Mouse (Mus musculus) stomach, embryonic 16.5 days (tissue): ENCODE data around the gene Rgl3. TPM values are rescaled to one million over a fixed set of nuclear protein-coding genes. Genes with fewer than 3 reads are reported as not detected.

Experiments used
- ATAC-seq: fragments of 200-750 bp; cut with Nextera tagmentation; 2 replicates; pipeline ENCODE4 v1.8.0; 2017; ENCODE audit warnings: moderate number of reproducible peaks, moderate TSS enrichment; ENCODE audit not compliant: insufficient read depth, low FRiP score
- H3K27ac ChIP-seq: fragments of 300-500 bp; sonication (generic); 2 replicates; pipeline ENCODE4 v1.5.1; 2014; ENCODE audit warnings: low read length
- H3K27me3 ChIP-seq: fragments of 300-500 bp; sonication (generic); 2 replicates; pipeline ENCODE4 v1.6.1; 2014; ENCODE audit warnings: low read length, control low read depth, mixed read lengths; ENCODE audit not compliant: control insufficient read depth, insufficient read depth
- H3K36me3 ChIP-seq: fragments of 300-500 bp; sonication (generic); 2 replicates; pipeline ENCODE4 v1.6.1; 2014; ENCODE audit warnings: low read length; ENCODE audit not compliant: control insufficient read depth, insufficient read depth
- H3K4me1 ChIP-seq: fragments of 300-500 bp; sonication (generic); 2 replicates; pipeline ENCODE4 v1.6.1; 2014; ENCODE audit warnings: low read length, control low read depth, mixed read lengths; ENCODE audit not compliant: control insufficient read depth, insufficient read depth
- H3K4me2 ChIP-seq: fragments of 300-500 bp; sonication (generic); 2 replicates; pipeline ENCODE4 v1.6.1; 2014; ENCODE audit warnings: low read depth, low read length, mixed read lengths
- H3K4me3 ChIP-seq: fragments of 300-500 bp; sonication (generic); replicated peaks from 2 replicates; pipeline ENCODE4 v1.5.1; 2014; ENCODE audit warnings: mild to moderate bottlenecking, low read length
- H3K9ac ChIP-seq: fragments of 300-500 bp; sonication (generic); 2 replicates; pipeline ENCODE4 v1.6.1; 2014; ENCODE audit warnings: low read length
- H3K9me3 ChIP-seq: fragments of 300-500 bp; sonication (generic); replicated peaks from 2 replicates; pipeline ENCODE4 v1.6.1; 2016; ENCODE audit warnings: low read length, control low read depth; ENCODE audit not compliant: control insufficient read depth
- WGBS: fragments of 180-500 bp; shearing (Covaris S2); extraction: QIAGEN DNeasy Blood & Tissue Kit; methylation state at CpG from one replicate; pipeline ENCODE4 v1.1.7; 2014; 5-methylcytosine and 5-hydroxymethylcytosine counted together
- polyA plus RNA-seq: library from polyadenylated mRNA; unstranded; fragments of >200 nt; fragmentation: Nextera tagmentation; extraction: Ambion mirVana; gene quantifications from 2 replicates; pipeline ENCODE4 v1.2.1, GENCODE M21; 2015

Gene Rgl3
- 6.1 and 6.2 TPM in 2 replicates for polyA plus RNA-seq

GRCm38 (mm10) chr9:21989230-21990110 lies at the start of gene Rgl3:
TSS of gene Rgl3 (minus strand) at chr9:21989446.
- H3K27ac ChIP-seq, result no peak within 1 kb of the TSS
- H3K9ac ChIP-seq, result peak within 1 kb of the TSS; percentile 66
- peak within 1 kb of the TSS; percentile 52 for H3K4me3 ChIP-seq
- H3K36me3 ChIP-seq, result no peaks in the 10 kb centered on the region
- ATAC-seq, result peak; percentile 65
- H3K27me3 ChIP-seq, result peaks cover 58% of the 10 kb centered on the region
- 2% methylated on average over 41 of the region's 42 CpGs for WGBS
- H3K9me3 ChIP-seq, result no peaks in the 10 kb centered on the region
- H3K4me1 ChIP-seq, result peaks cover 15% of the 10 kb centered on the region
- peak within 1 kb of the TSS; percentile 77 for H3K4me2 ChIP-seq

GRCm38 (mm10) chr9:22037826-22038225 lies 48.6 kb upstream of the Rgl3 start:
- no peak overlapping the region for H3K4me3 ChIP-seq
- no peak overlapping the region for H3K4me2 ChIP-seq
- H3K9me3 ChIP-seq, result no peaks in the 10 kb centered on the region
- H3K27me3 ChIP-seq, result no peaks in the 10 kb centered on the region
- no peaks in the 10 kb centered on the region for H3K4me1 ChIP-seq
- H3K9ac ChIP-seq, result no peak overlapping the region
- ATAC-seq, result no peak
- H3K36me3 ChIP-seq, result no peaks in the 10 kb centered on the region
- 76% methylated on average over 10 of the region's 10 CpGs for WGBS
- H3K27ac ChIP-seq, result no peak overlapping the region

- H3K36me3 ChIP-seq, result no peaks in the 10 kb centered on the region
- H3K27me3 ChIP-seq, result no peaks in the 10 kb centered on the region
- no peak overlapping the region for H3K27ac ChIP-seq
- no peak for ATAC-seq
- no peak overlapping the region for H3K4me2 ChIP-seq
- WGBS, result 53% methylated on average over 6 of the region's 6 CpGs
- H3K9me3 ChIP-seq, result no peaks in the 10 kb centered on the region
- H3K4me1 ChIP-seq, result no peaks in the 10 kb centered on the region
- H3K4me3 ChIP-seq, result no peak overlapping the region
- H3K9ac ChIP-seq, result no peak overlapping the region
Measured at GRCm38 (mm10) chr9:22035300-22036044, 46.2 kb upstream of the Rgl3 start.

- Histone ChIP-seq H3K4me2 (no peak overlapping the region), H3K27me3 (no peaks in the 10 kb centered on the region), H3K9me3 (no peaks in the 10 kb centered on the region), H3K27ac (no peak overlapping the region), H3K4me1 (no peaks in the 10 kb centered on the region), H3K36me3 (no peaks in the 10 kb centered on the region), H3K9ac (no peak overlapping the region), H3K4me3 (no peak overlapping the region)
- no peak for ATAC-seq
- 84% methylated on average over 9 of the region's 9 CpGs for WGBS
Measured at GRCm38 (mm10) chr9:22030386-22030785, 41.1 kb upstream of the Rgl3 start.

- no peak overlapping the region for H3K27ac ChIP-seq
- WGBS, result 50% methylated on average over 7 of the region's 7 CpGs
- no peaks in the 10 kb centered on the region for H3K4me1 ChIP-seq
- H3K9me3 ChIP-seq, result no peaks in the 10 kb centered on the region
- H3K27me3 ChIP-seq, result no peaks in the 10 kb centered on the region
- no peaks in the 10 kb centered on the region for H3K36me3 ChIP-seq
- H3K4me3 ChIP-seq, result no peak overlapping the region
- ATAC-seq, result 0 out of 2 replicates have a peak, but pooled peaks have one; percentile 29
- no peak overlapping the region for H3K9ac ChIP-seq
- H3K4me2 ChIP-seq, result no peak overlapping the region
Measured at GRCm38 (mm10) chr9:22028467-22028866, 39.2 kb upstream of the Rgl3 start.

GRCm38 (mm10) chr9:22024592-22024991 lies 35.3 kb upstream of the Rgl3 start:
- Histone ChIP-seq H3K4me2 (no peak overlapping the region), H3K9me3 (no peaks in the 10 kb centered on the region), H3K4me1 (no peaks in the 10 kb centered on the region), H3K36me3 (no peaks in the 10 kb centered on the region), H3K9ac (no peak overlapping the region), H3K4me3 (no peak overlapping the region), H3K27ac (no peak overlapping the region), H3K27me3 (no peaks in the 10 kb centered on the region)
- 51% methylated on average over 8 of the region's 8 CpGs for WGBS
- ATAC-seq, result no peak

GRCm38 (mm10) chr9:22017208-22017825 lies 28.1 kb upstream of the Rgl3 start:
- H3K36me3 ChIP-seq, result peaks cover 18% of the 10 kb centered on the region
- 65% methylated on average over 7 of the region's 7 CpGs for WGBS
- H3K4me3 ChIP-seq, result no peak overlapping the region
- no peak overlapping the region for H3K4me2 ChIP-seq
- H3K27ac ChIP-seq, result no peak overlapping the region
- H3K27me3 ChIP-seq, result no peaks in the 10 kb centered on the region
- ATAC-seq, result no peak
- H3K4me1 ChIP-seq, result no peaks in the 10 kb centered on the region
- no peak overlapping the region for H3K9ac ChIP-seq
- no peaks in the 10 kb centered on the region for H3K9me3 ChIP-seq

- Histone ChIP-seq H3K36me3 (peaks cover 28% of the 10 kb centered on the region), H3K27ac (no peak overlapping the region), H3K4me1 (no peaks in the 10 kb centered on the region), H3K9ac (no peak overlapping the region), H3K9me3 (no peaks in the 10 kb centered on the region), H3K27me3 (no peaks in the 10 kb centered on the region), H3K4me2 (no peak overlapping the region), H3K4me3 (no peak overlapping the region)
- ATAC-seq, result no peak
- WGBS, result 59% methylated on average over 10 of the region's 10 CpGs
Measured at GRCm38 (mm10) chr9:22016245-22016644, 27.0 kb upstream of the Rgl3 start.

GRCm38 (mm10) chr9:22012731-22013130 lies 23.5 kb upstream of the Rgl3 start:
- Histone ChIP-seq H3K9me3 (no peaks in the 10 kb centered on the region), H3K36me3 (peaks cover 41% of the 10 kb centered on the region), H3K4me1 (no peaks in the 10 kb centered on the region), H3K27me3 (no peaks in the 10 kb centered on the region), H3K27ac (no peak overlapping the region), H3K4me2 (no peak overlapping the region), H3K9ac (no peak overlapping the region), H3K4me3 (no peak overlapping the region)
- WGBS, result 93% methylated on average over 13 of the region's 13 CpGs
- ATAC-seq, result 0 out of 2 replicates have a peak, but pooled peaks have one; percentile 6
